Mouse (Mus musculus) heart, embryonic 15.5 days (tissue): ENCODE results near the gene Ubash3a. TPM values are rescaled to one million over a fixed set of nuclear protein-coding genes. Genes with fewer than 3 reads are reported as not detected.

ENCODE experiments used
- ATAC-seq: fragments of 200-750 bp; cut with Nextera tagmentation; replicated peaks from 2 replicates; pipeline ENCODE4 v1.8.0; 2017; ENCODE audit warnings: low read depth, moderate TSS enrichment; ENCODE audit not compliant: insufficient number of reproducible peaks, insufficient read depth, low FRiP score
- H3K27ac ChIP-seq: fragments of 300-500 bp; sonication (generic); 2 replicates; pipeline ENCODE4 v1.5.1; 2015; ENCODE audit warnings: mild to moderate bottlenecking, inconsistent platforms
- H3K27me3 ChIP-seq: fragments of 300-500 bp; sonication (generic); 2 replicates; pipeline ENCODE4 v1.6.1; 2015; ENCODE audit warnings: inconsistent platforms
- H3K36me3 ChIP-seq: fragments of 300-500 bp; sonication (generic); 2 replicates; pipeline ENCODE4 v1.6.1; 2015; ENCODE audit warnings: mild to moderate bottlenecking, inconsistent platforms
- H3K4me1 ChIP-seq: fragments of 300-500 bp; sonication (generic); replicated peaks from 2 replicates; pipeline ENCODE4 v1.6.1; 2015; ENCODE audit warnings: inconsistent platforms
- H3K4me2 ChIP-seq: fragments of 300-500 bp; sonication (generic); 2 replicates; pipeline ENCODE4 v1.6.1; 2015; ENCODE audit warnings: inconsistent platforms, mild to moderate bottlenecking, moderate library complexity
- H3K4me3 ChIP-seq: fragments of 300-500 bp; sonication (generic); 2 replicates; pipeline ENCODE4 v1.5.1; 2015; ENCODE audit warnings: mild to moderate bottlenecking, inconsistent platforms
- H3K9ac ChIP-seq: fragments of 300-500 bp; sonication (generic); 2 replicates; pipeline ENCODE4 v1.6.1; 2015; ENCODE audit warnings: mild to moderate bottlenecking, inconsistent platforms
- H3K9me3 ChIP-seq: fragments of 300-500 bp; sonication (generic); replicated peaks from 2 replicates; pipeline ENCODE4 v1.6.1; 2016; ENCODE audit warnings: inconsistent platforms
- WGBS: fragments of 180-500 bp; shearing (Covaris S2); methylation state at CpG from one replicate; pipeline ENCODE4 v1.1.7; 2015; ENCODE audit warnings: mixed read lengths; 5-methylcytosine and 5-hydroxymethylcytosine counted together
- polyA plus RNA-seq: library from polyadenylated mRNA; unstranded; fragments of >200 nt; fragmentation: Nextera tagmentation; extraction: Ambion mirVana; gene quantifications from 2 replicates; pipeline ENCODE4 v1.2.1, GENCODE M21; 2015

The Ubash3a gene
- polyA plus RNA-seq, 1 experiment from 2014 or later, result 0.37 TPM

DNA sequence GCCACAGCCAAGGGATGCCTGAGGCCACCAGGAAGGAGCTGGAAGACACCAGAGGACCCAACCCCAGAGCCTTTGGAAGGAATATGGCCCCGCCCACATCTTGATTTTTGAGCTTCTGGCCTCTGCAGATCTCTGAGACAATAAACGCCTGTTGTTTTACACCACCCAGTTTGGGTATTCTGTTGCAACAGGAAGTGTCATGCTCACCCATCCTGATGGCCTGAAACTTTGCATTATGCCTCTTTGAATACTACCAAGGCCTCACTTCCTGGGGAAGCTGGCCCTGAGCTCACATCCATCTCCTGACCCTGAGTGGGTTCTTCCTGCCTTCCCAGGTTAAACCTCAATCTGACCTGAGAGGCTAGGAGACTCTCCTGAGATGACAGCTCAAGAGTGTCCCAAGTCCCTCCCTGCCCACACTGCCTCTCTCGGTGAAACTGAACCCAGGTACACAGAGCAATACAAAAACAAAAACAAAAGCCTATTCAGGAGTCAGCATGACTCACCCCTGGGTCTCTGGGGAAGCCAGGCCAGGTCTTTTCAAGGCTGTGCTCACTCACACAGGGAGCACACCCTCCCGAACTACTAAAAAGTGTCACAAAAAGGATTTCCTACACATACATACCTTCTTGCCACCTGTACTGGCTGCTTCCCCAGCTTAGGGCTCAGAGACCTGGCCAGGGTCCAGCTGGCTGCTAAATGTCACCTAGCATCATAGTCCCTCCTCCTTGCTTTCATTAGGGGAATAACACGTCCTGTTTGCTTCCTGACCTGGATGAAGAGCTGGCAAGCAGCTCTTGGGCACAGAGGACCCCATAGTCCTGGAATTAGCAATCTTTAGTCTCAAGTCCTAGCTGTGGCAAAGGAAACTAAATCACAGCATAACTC, 8.6 kb downstream of the Ubash3a start:
- Histone ChIP-seq H3K4me1 (no peaks in the 10 kb centered on the region), H3K4me2 (no peak overlapping the region), H3K9ac (no peak overlapping the region), H3K27me3 (no peaks in the 10 kb centered on the region), H3K27ac (no peak overlapping the region), H3K36me3 (no peaks in the 10 kb centered on the region), H3K4me3 (no peak overlapping the region), H3K9me3 (no peaks in the 10 kb centered on the region)
- no peak for ATAC-seq
- 40% methylated on average over 5 of the region's 5 CpGs for WGBS

DNA sequence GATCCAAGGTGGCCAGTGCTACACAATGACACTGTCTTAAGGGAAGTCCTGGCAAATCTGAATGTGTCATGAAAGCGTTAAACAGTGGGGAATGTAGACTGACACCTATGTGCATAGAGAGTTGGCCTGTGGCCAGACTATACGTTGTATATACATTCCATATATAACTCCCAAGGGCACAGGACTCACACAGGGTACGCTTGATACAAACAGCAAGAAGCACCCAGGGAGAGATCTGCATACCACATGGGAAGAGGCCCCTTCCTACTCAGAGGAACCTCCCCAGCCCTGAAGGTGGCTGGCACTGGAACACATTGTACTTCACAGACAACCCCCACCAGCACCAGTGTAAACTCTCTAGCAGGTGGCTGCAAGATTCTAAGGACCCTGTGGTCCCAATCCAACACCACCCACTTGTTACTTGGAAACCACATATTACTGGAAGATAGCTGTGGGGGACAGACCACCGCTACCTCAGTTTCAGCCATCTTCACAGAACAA, 15.2 kb downstream of the Ubash3a start:
- no peak overlapping the region for H3K9ac ChIP-seq
- H3K9me3 ChIP-seq, result no peaks in the 10 kb centered on the region
- 49% methylated on average over 4 of the region's 4 CpGs for WGBS
- no peak for ATAC-seq
- H3K27ac ChIP-seq, result no peak overlapping the region
- no peaks in the 10 kb centered on the region for H3K4me1 ChIP-seq
- no peaks in the 10 kb centered on the region for H3K36me3 ChIP-seq
- no peak overlapping the region for H3K4me3 ChIP-seq
- H3K27me3 ChIP-seq, result no peaks in the 10 kb centered on the region
- no peak overlapping the region for H3K4me2 ChIP-seq

DNA sequence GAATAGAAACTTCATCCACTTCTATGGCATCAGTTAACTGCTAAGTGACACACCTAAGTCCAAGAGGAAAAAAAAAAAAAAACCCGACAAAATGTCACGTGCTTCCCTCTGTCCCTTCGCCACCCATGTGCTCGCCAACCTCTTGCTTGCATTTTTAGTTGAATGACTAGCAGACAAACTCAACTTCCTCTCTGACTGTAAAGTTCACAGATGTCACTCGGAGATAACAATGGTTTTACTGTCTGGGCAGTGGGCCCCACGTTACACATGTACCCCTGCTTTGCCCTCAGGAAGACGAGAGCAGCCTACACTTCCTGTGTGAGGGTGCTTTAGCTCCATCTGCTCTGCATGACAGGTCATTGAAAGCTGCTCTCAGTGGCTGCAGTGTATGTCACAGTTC, 16.2 kb downstream of the Ubash3a start:
- Histone ChIP-seq H3K27ac (no peak overlapping the region), H3K4me1 (no peaks in the 10 kb centered on the region), H3K9me3 (no peaks in the 10 kb centered on the region), H3K4me3 (no peak overlapping the region), H3K9ac (no peak overlapping the region), H3K36me3 (no peaks in the 10 kb centered on the region), H3K4me2 (no peak overlapping the region), H3K27me3 (no peaks in the 10 kb centered on the region)
- ATAC-seq, result no peak
- 51% methylated on average over 7 of the region's 7 CpGs for WGBS

DNA sequence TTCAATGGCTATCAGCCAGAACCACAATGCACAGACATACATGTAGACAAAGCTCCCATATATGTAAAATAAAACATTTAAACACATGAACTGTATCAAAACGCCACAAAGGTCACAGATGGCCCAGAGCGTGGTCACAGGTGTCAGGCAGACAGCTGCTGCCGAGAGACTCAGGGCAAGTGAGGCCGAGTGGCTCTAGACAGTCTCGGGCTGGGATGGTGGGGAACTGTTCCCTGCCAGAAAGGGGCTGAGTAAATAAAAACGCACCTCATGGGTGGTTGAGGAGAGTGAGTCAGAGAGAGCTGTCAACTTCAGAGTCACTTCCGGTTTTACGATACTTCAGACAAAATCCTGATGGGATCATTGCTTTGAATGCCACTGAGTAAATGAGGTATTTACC, 16.9 kb downstream of the Ubash3a start:
- H3K4me2 ChIP-seq, result no peak overlapping the region
- ATAC-seq, result no peak
- H3K9ac ChIP-seq, result no peak overlapping the region
- H3K27me3 ChIP-seq, result no peaks in the 10 kb centered on the region
- no peak overlapping the region for H3K27ac ChIP-seq
- H3K4me3 ChIP-seq, result no peak overlapping the region
- no peaks in the 10 kb centered on the region for H3K9me3 ChIP-seq
- no peaks in the 10 kb centered on the region for H3K4me1 ChIP-seq
- no peaks in the 10 kb centered on the region for H3K36me3 ChIP-seq
- WGBS, result 72% methylated on average over 8 of the region's 8 CpGs

DNA sequence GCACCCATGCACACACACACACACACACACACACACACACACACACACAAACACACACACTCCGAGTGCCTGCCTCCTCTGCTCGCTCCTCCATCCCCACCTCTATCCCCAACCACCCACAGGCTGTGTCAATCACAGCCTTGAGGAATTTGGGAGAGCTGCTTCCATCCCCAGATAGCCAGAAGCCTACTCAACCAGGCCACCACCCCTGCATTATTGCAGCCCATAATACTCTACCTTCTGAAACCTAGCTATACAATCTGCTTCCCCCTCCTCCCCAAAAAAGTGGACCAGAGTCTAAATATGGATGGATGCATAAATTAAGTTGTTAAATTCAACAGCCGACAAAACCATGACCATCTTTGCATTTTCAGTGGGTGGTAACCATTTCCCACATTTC, 18.7 kb downstream of the Ubash3a start:
- Histone ChIP-seq H3K27me3 (no peaks in the 10 kb centered on the region), H3K9ac (no peak overlapping the region), H3K9me3 (no peaks in the 10 kb centered on the region), H3K4me1 (no peaks in the 10 kb centered on the region), H3K4me3 (no peak overlapping the region), H3K36me3 (no peaks in the 10 kb centered on the region), H3K27ac (no peak overlapping the region), H3K4me2 (no peak overlapping the region)
- ATAC-seq, result no peak
- WGBS, result 72% methylated on average over 3 of the region's 3 CpGs

DNA sequence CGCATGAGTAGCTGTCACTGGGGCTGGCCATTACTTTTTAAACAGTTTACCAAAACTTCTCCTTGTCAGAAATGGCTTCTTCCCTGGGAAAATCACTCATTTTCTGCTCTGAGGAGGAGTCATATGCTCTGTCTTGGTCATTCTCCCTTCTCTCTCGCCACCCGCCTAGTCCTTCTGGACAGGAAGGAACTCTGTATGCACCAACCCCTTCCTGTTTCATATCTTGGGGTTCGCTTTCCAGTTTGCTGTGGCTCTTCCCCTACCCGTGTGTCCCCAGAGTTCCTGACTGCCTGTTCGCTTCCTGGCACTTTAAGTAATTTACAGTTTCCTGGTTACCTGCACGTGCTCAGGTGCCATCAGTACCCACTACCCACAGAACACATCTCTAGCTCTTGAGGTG, 19.3 kb downstream of the Ubash3a start:
- 72% methylated on average over 7 of the region's 7 CpGs for WGBS
- Histone ChIP-seq H3K4me2 (no peak overlapping the region), H3K9ac (no peak overlapping the region), H3K36me3 (no peaks in the 10 kb centered on the region), H3K4me1 (no peaks in the 10 kb centered on the region), H3K27me3 (no peaks in the 10 kb centered on the region), H3K4me3 (no peak overlapping the region), H3K27ac (no peak overlapping the region), H3K9me3 (no peaks in the 10 kb centered on the region)
- no peak for ATAC-seq

DNA sequence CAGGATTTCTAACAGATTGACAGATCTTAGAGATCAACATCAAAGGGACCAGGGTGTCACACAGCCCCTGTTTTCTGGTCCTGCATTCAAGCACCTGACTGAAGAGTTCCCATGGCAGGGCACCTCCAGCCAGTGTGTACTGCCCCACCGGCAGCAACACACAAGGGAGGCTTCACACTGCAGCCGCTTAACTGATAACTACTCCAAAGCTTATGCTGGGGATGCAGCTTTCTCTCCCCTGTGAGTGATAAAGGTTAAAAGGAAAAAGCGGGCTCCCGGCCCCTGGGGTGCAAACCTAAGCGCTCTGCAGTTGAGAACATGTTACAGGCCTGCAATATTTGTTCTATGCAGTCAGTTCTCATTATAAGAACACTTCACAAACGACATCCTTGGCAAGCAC, 24.1 kb downstream of the Ubash3a start:
- no peaks in the 10 kb centered on the region for H3K36me3 ChIP-seq
- no peaks in the 10 kb centered on the region for H3K4me1 ChIP-seq
- H3K27ac ChIP-seq, result no peak overlapping the region
- H3K4me3 ChIP-seq, result no peak overlapping the region
- no peak for ATAC-seq
- H3K4me2 ChIP-seq, result no peak overlapping the region
- H3K9me3 ChIP-seq, result no peaks in the 10 kb centered on the region
- H3K27me3 ChIP-seq, result no peaks in the 10 kb centered on the region
- no peak overlapping the region for H3K9ac ChIP-seq
- 31% methylated on average over 6 of the region's 6 CpGs for WGBS

DNA sequence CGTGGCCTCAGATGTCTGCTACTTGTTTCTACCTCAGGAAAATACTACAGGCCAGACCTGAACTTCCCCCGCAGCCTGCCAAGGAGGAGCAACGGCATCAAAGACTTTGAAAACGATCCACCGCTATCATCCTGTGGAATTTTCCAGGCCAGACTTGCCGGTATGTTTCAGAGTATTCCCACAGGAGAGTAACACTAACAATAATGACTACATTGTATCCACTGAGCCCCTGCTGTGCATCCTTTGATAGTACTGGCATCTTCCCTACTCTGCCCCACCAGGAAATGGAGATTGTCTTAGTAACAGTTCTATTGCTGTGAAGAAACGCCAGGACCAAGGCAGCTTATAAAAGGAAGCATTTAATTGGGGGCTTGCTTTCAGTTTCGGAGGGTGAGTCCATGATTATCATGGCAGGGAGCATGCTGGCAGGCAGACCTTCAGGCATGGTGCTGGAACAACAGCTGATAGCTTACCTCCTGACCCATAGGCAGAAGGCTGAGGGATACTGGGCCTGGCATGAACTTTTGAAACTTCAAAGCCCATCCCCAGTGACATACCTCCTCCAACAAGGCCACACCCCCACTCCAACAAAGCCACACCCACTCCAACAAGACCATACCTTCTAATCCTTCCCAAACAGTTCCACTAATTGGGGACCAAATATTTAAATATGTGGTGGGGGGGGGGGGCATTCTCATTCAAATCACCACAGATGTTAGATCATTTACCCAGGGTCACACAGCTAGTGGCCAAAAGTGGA, 24.8 kb downstream of the Ubash3a start:
- 33% methylated on average over 8 of the region's 8 CpGs for whole genome bisulfite sequencing

DNA sequence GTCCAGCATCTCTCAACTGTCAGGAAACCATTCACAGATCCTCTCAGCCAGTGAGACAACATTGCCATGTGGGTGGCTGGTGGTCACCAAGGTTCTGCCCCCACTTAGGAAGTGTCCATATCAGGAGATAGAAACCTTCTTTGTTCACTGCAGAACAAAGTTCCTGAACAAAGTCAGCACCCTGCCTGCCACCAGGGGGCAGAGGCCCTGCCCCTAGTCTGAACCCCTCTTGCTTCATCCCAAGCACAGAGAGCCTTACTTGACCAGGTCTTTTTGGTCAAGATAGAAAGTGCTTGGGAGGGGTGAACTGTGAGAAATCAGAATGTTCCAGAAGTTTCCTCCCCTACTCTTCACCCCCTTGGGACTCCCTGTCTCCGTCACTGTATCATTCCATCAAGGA, 28.2 kb downstream of the Ubash3a start:
- WGBS, result 79% methylated on average over 1 of the region's 1 CpGs
- no peak for ATAC-seq
- Histone ChIP-seq H3K4me1 (no peaks in the 10 kb centered on the region), H3K36me3 (no peaks in the 10 kb centered on the region), H3K9me3 (no peaks in the 10 kb centered on the region), H3K27ac (no peak overlapping the region), H3K27me3 (no peaks in the 10 kb centered on the region), H3K4me3 (no peak overlapping the region), H3K4me2 (no peak overlapping the region), H3K9ac (no peak overlapping the region)

More for the DNA sequence above, 24.8 kb downstream of the Ubash3a start:
- Histone ChIP-seq H3K9me3 (no peaks in the 10 kb centered on the region), H3K27ac (no peak overlapping the region), H3K9ac (no peak overlapping the region), H3K4me1 (no peaks in the 10 kb centered on the region), H3K36me3 (no peaks in the 10 kb centered on the region), H3K4me2 (no peak overlapping the region), H3K27me3 (no peaks in the 10 kb centered on the region), H3K4me3 (no peak overlapping the region)
- ATAC-seq, result no peak

DNA sequence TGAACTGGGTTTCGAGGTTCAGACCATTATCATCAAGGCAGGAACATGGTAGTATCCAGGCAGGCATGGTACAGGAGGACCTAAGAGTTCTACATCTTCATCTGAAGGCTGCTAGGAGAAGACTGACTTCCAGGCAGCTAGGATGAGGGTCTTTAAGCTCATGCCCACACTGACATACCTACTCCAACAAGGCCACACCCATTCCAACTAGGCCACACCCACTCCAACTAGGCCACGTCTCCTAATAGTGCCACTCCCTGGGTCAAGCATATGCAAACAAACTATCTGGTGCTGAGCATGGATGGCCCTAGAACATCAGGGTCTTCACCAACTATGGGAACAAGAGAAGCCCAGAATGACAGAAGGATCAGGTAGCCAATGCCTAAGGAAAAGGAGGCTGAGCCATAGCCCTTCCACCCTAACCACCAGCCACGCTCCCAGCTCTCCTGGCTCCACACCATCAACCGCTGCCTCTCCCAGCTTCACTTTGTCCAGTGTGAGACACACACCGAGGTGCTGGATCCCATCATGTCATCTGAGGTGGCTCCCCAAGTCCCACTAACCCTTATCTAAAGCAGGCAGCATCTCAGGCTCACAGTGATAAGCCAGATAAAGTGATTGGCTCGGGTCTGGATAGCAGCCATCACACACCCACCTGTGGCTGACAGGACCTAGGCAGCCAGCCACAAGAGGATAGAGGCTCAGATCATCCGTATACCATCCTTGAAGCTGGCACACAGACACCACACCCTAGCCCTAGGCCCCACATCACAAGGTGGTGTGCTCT, 30.8 kb downstream of the Ubash3a start:
- Histone ChIP-seq H3K4me1 (no peaks in the 10 kb centered on the region), H3K4me2 (no peak overlapping the region), H3K9me3 (no peaks in the 10 kb centered on the region), H3K36me3 (no peaks in the 10 kb centered on the region), H3K4me3 (no peak overlapping the region), H3K27ac (no peak overlapping the region), H3K27me3 (no peaks in the 10 kb centered on the region), H3K9ac (no peak overlapping the region)
- ATAC-seq, result no peak
- 68% methylated on average over 7 of the region's 7 CpGs for WGBS

DNA sequence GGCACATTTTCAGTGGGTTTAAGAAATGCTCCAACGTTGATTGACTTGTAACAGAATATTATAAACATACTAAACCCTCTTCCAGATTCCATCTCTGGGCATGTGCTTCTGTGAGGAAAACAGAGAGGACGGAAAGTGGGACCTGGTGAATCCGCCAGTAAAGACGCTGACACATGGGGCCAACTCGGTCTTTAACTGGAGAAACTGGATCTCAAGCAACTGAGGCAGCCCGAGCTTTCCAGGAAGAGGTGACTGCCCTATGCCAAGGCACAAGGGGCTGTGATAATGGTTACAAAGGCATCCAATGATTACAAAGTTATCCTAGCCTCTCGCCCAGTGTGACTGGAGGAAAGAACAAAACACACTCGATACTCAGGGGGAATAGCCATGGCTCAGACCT, 33.5 kb downstream of the Ubash3a start:
- no peak for ATAC-seq
- no peaks in the 10 kb centered on the region for H3K36me3 ChIP-seq
- no peak overlapping the region for H3K4me2 ChIP-seq
- no peak overlapping the region for H3K9ac ChIP-seq
- H3K27ac ChIP-seq, result no peak overlapping the region
- H3K9me3 ChIP-seq, result no peaks in the 10 kb centered on the region
- no peak overlapping the region for H3K4me3 ChIP-seq
- H3K4me1 ChIP-seq, result peaks cover 7% of the 10 kb centered on the region
- no peaks in the 10 kb centered on the region for H3K27me3 ChIP-seq
- 75% methylated on average over 8 of the region's 8 CpGs for WGBS
